ENCODE assay signal across 35 mouse cellular contexts in genomic region chr9:82075270-82075669, GRCm38 (mm10).
"Had no signal": no experiment of that assay in that cellular context is flagged by ENCODE, and none has a peak within 500 bp of the region (broad histone marks: within the 10 kb centered on the region; RNA-seq: fewer than 3 reads in every experiment).

No protein-coding gene starts in this region.

- H3K27me3 ChIP-seq: heart, embryonic 12.5 days; heart, embryonic 13.5 days; heart, embryonic 15.5 days; hindbrain, embryonic 12.5 days; hindbrain, embryonic 13.5 days; hindbrain, embryonic 15.5 days; intestine, embryonic 15.5 days; kidney, embryonic 15.5 days had no signal

- H3K9me3 ChIP-seq: heart, embryonic 10.5 days; heart, embryonic 12.5 days; heart, embryonic 13.5 days; heart, embryonic 15.5 days; hindbrain, embryonic 10.5 days; hindbrain, embryonic 12.5 days; hindbrain, embryonic 13.5 days; hindbrain, embryonic 15.5 days; intestine, embryonic 15.5 days; kidney, embryonic 15.5 days had no signal

- H3K4me3 ChIP-seq: heart, adult 2 months; heart, embryonic 10.5 days; heart, embryonic 12.5 days; heart, embryonic 13.5 days; heart, embryonic 15.5 days; hindbrain, embryonic 10.5 days; hindbrain, embryonic 12.5 days; hindbrain, embryonic 13.5 days; hindbrain, embryonic 15.5 days; intestine, embryonic 15.5 days; kidney, embryonic 15.5 days; layer of hippocampus, adult 2 months had no signal

- H3K27ac ChIP-seq: heart, adult 2 months; heart, embryonic 10.5 days; heart, embryonic 13.5 days; heart, embryonic 15.5 days; hindbrain, embryonic 10.5 days; hindbrain, embryonic 12.5 days; hindbrain, embryonic 13.5 days; hindbrain, embryonic 14.5 days; hindbrain, embryonic 15.5 days; hindbrain, postnatal 0 days; intestine, embryonic 15.5 days; kidney, embryonic 15.5 days; kidney, postnatal 0 days; layer of hippocampus, adult 2 months had no signal

- H3K4me2 ChIP-seq: heart, embryonic 11.5 days; heart, embryonic 12.5 days; heart, embryonic 13.5 days; heart, embryonic 15.5 days; hindbrain, embryonic 12.5 days; hindbrain, embryonic 13.5 days; hindbrain, embryonic 14.5 days; hindbrain, embryonic 15.5 days; intestine, embryonic 15.5 days; kidney, embryonic 15.5 days had no signal

- DNase-seq: heart, adult 2 months; heart, postnatal 10 days; heart, postnatal 14 days; heart, postnatal 36 days; heart, postnatal 4 days; kidney, adult 11 months; kidney, adult 18-20 months; kidney, adult 2 months; kidney, adult 8-10 months; kidney, adult 9 months; kidney, postnatal 10 days; kidney, postnatal 14 days; kidney, postnatal 25 days; kidney, postnatal 36 days; kidney, postnatal 4 days; layer of hippocampus, adult 9-11 months had no signal

- H3K4me1 ChIP-seq: heart, embryonic 10.5 days; heart, embryonic 12.5 days; heart, embryonic 13.5 days; heart, embryonic 15.5 days; hindbrain, embryonic 10.5 days; hindbrain, embryonic 12.5 days; hindbrain, embryonic 13.5 days; hindbrain, embryonic 15.5 days; intestine, embryonic 15.5 days; kidney, embryonic 15.5 days had no signal

- ATAC-seq: hindbrain, embryonic 16.5 days; hindbrain, postnatal 0 days; inflammation-experienced regulatory T-cells, adult 6 months; intestine, embryonic 15.5 days; intestine, embryonic 16.5 days; intestine, postnatal 0 days had no signal

- H3K36me3 ChIP-seq: heart, embryonic 10.5 days; heart, embryonic 12.5 days; heart, embryonic 13.5 days; heart, embryonic 15.5 days; hindbrain, embryonic 10.5 days; hindbrain, embryonic 12.5 days; hindbrain, embryonic 13.5 days; hindbrain, embryonic 15.5 days; intestine, embryonic 15.5 days; kidney, embryonic 15.5 days had no signal

- H3K9ac ChIP-seq: heart, embryonic 12.5 days; heart, embryonic 13.5 days; heart, embryonic 15.5 days; hindbrain, embryonic 12.5 days; hindbrain, embryonic 13.5 days; hindbrain, embryonic 14.5 days; hindbrain, embryonic 15.5 days; intestine, embryonic 15.5 days; kidney, embryonic 15.5 days had no signal
